Mouse (Mus musculus) lung, embryonic 14.5 days (tissue): ENCODE data around the gene Chchd4. TPM values are rescaled to one million over a fixed set of nuclear protein-coding genes. Genes with fewer than 3 reads are reported as not detected.

ENCODE experiments used
- ATAC-seq: fragments of 200-750 bp; cut with Nextera tagmentation; 2 replicates; pipeline ENCODE4 v1.8.0; 2017; ENCODE audit warnings: mild to moderate bottlenecking, moderate TSS enrichment, moderate library complexity; ENCODE audit not compliant: insufficient read depth
- DNase-seq: peaks from one replicate; pipeline ENCODE4 v3.0.0-alpha.2; 2015
- H3K27ac ChIP-seq: fragments of 300-500 bp; sonication (generic); 2 replicates; pipeline ENCODE4 v1.5.1; 2014; ENCODE audit warnings: low read depth, mild to moderate bottlenecking, moderate library complexity
- H3K27me3 ChIP-seq: fragments of 300-500 bp; sonication (generic); 2 replicates; pipeline ENCODE4 v1.6.1; 2014; ENCODE audit warnings: low read length, control low read depth; ENCODE audit not compliant: insufficient read depth
- H3K36me3 ChIP-seq: fragments of 300-500 bp; sonication (generic); 2 replicates; pipeline ENCODE4 v1.6.1; 2014; ENCODE audit warnings: control low read depth; ENCODE audit not compliant: insufficient read depth
- H3K4me1 ChIP-seq: fragments of 300-500 bp; sonication (generic); 2 replicates; pipeline ENCODE4 v1.6.1; 2014; ENCODE audit warnings: antibody characterized with exemption, control low read depth; ENCODE audit not compliant: insufficient read depth
- H3K4me2 ChIP-seq: fragments of 300-500 bp; sonication (generic); 2 replicates; pipeline ENCODE4 v1.6.1; 2014; ENCODE audit warnings: mild to moderate bottlenecking
- H3K4me3 ChIP-seq: fragments of 300-500 bp; sonication (generic); 2 replicates; pipeline ENCODE4 v1.5.1; 2014; ENCODE audit warnings: low read depth, low read length
- H3K9ac ChIP-seq: fragments of 300-500 bp; sonication (generic); 2 replicates; pipeline ENCODE4 v1.6.1; 2014
- H3K9me3 ChIP-seq: fragments of 300-500 bp; sonication (generic); 2 replicates; pipeline ENCODE4 v1.6.1; 2016; ENCODE audit warnings: low read depth, low read length, control low read depth
- CTCF ChIP-seq: IDR thresholded peaks from 2 replicates; pipeline ENCODE4 v1.5.1; 2016; ENCODE audit warnings: antibody characterized with exemption, low read depth
- WGBS: fragments of 180-500 bp; shearing (Covaris S2); extraction: QIAGEN DNeasy Blood & Tissue Kit; methylation state at CpG from one replicate; pipeline ENCODE4 v1.1.7; 2014; 5-methylcytosine and 5-hydroxymethylcytosine counted together
- polyA plus RNA-seq: library from polyadenylated mRNA; unstranded; fragments of >200 nt; fragmentation: Nextera tagmentation; extraction: Ambion mirVana; gene quantifications from 2 replicates; pipeline ENCODE4 v1.2.1, GENCODE M21; 2014

The Chchd4 gene
- polyA plus RNA-seq, 1 experiment from 2014 or later = 32.0 TPM

- no peak overlapping the region for H3K4me3 ChIP-seq
- H3K27me3 ChIP-seq = 0 out of 2 replicates have a peak, but pooled peaks cover 4% of the 10 kb centered on the region
- no peak overlapping the region for H3K4me2 ChIP-seq
- no peaks in the 10 kb centered on the region for H3K36me3 ChIP-seq
- no peaks in the 10 kb centered on the region for H3K9me3 ChIP-seq
- H3K4me1 ChIP-seq = no peaks in the 10 kb centered on the region
- no peak for DNase-seq
- no peak overlapping the region for H3K27ac ChIP-seq
- 68% methylated on average over 4 of the region's 4 CpGs for WGBS
- H3K9ac ChIP-seq = no peak overlapping the region
- TF ChIP-seq CTCF = no peak
- no peak for ATAC-seq
Measured at GRCm38 (mm10) chr6:91421629-91422028, 51.7 kb downstream of the Chchd4 start.

GRCm38 (mm10) chr6:91417291-91417845 lies 56.0 kb downstream of the Chchd4 start:
- H3K4me2 ChIP-seq = no peak overlapping the region
- TF ChIP-seq CTCF = no peak
- H3K9ac ChIP-seq = no peak overlapping the region
- H3K4me3 ChIP-seq = no peak overlapping the region
- no peaks in the 10 kb centered on the region for H3K9me3 ChIP-seq
- H3K4me1 ChIP-seq = no peaks in the 10 kb centered on the region
- 77% methylated on average over 5 of the region's 5 CpGs for WGBS
- DNase-seq (no peak), ATAC-seq (no peak)
- H3K36me3 ChIP-seq = no peaks in the 10 kb centered on the region
- no peak overlapping the region for H3K27ac ChIP-seq
- peaks cover 17% of the 10 kb centered on the region; the same call in 1 of the 2 replicates for H3K27me3 ChIP-seq

- Histone ChIP-seq H3K4me3 (no peak overlapping the region), H3K27me3 (peaks cover 29% of the 10 kb centered on the region), H3K36me3 (no peaks in the 10 kb centered on the region), H3K9me3 (no peaks in the 10 kb centered on the region), H3K4me2 (no peak overlapping the region), H3K9ac (no peak overlapping the region), H3K4me1 (no peaks in the 10 kb centered on the region), H3K27ac (no peak overlapping the region)
- ATAC-seq (no peak), DNase-seq (no peak)
- no peak for TF ChIP-seq CTCF
- 77% methylated on average over 4 of the region's 4 CpGs for WGBS
Measured at GRCm38 (mm10) chr6:91416146-91416545, 57.2 kb downstream of the Chchd4 start.

- Histone ChIP-seq H3K4me3 (no peak overlapping the region), H3K4me1 (no peaks in the 10 kb centered on the region), H3K27me3 (peaks cover 42% of the 10 kb centered on the region), H3K9me3 (no peaks in the 10 kb centered on the region), H3K4me2 (no peak overlapping the region), H3K27ac (no peak overlapping the region), H3K36me3 (no peaks in the 10 kb centered on the region), H3K9ac (no peak overlapping the region)
- TF ChIP-seq CTCF = peak; percentile 76
- WGBS = 6% methylated on average over 4 of the region's 4 CpGs
- DNase-seq (peak; percentile 65), ATAC-seq (no peak)
Measured at GRCm38 (mm10) chr6:91414890-91415289, 58.5 kb downstream of the Chchd4 start.

Other genes starting within 250 kb of the Chchd4 start
- 0.50 and 0.72 TPM in 2 replicates for gene Wnt7a, start 62.2 kb downstream of the Chchd4 start, polyA plus RNA-seq
- 57.6 and 57.9 TPM in 2 replicates for gene Tmem43, start 157 bp upstream of the Chchd4 start, polyA plus RNA-seq
- gene Xpc, start 42.3 kb upstream of the Chchd4 start, polyA plus RNA-seq = 15.4 and 17.9 TPM in 2 replicates
- gene Lsm3, start 42.4 kb upstream of the Chchd4 start, polyA plus RNA-seq = 325 TPM in 2 replicates
- 47.6 and 50.7 TPM in 2 replicates for gene Slc6a6, start 210.5 kb upstream of the Chchd4 start, polyA plus RNA-seq